Mouse (Mus musculus) forebrain, postnatal 0 days (tissue): Measurements from ENCODE around the gene AF366264. TPM values are rescaled to one million over a fixed set of nuclear protein-coding genes. Genes with fewer than 3 reads are reported as not detected.
"Not testable (repeated sequence)": the region's sequence is repeated elsewhere in the genome, so short reads cannot be mapped to it uniquely, and the experiment has no call there.

Source experiments
- ATAC-seq: fragments of 200-750 bp; cut with Nextera tagmentation; 2 replicates; pipeline ENCODE4 v1.8.0; 2017; ENCODE audit warnings: mild to moderate bottlenecking, moderate library complexity
- DNase-seq: peaks from one replicate; pipeline ENCODE4 v3.0.0-alpha.2; 2015
- H3K27ac ChIP-seq: fragments of 300-500 bp; sonication (generic); 2 replicates; pipeline ENCODE4 v1.5.1; 2014; ENCODE audit warnings: low read depth, mild to moderate bottlenecking, antibody characterized with exemption, low read length, moderate library complexity, mixed read lengths
- H3K27me3 ChIP-seq: fragments of 300-500 bp; sonication (generic); 2 replicates; pipeline ENCODE4 v1.6.1; 2014; ENCODE audit warnings: mild to moderate bottlenecking, low read length, mixed read lengths; ENCODE audit not compliant: insufficient read depth
- H3K36me3 ChIP-seq: fragments of 300-500 bp; sonication (generic); 2 replicates; pipeline ENCODE4 v1.6.1; 2014; ENCODE audit warnings: mild to moderate bottlenecking, moderate library complexity; ENCODE audit not compliant: insufficient read depth
- H3K4me1 ChIP-seq: fragments of 300-500 bp; sonication (generic); 2 replicates; pipeline ENCODE4 v1.6.1; 2014; ENCODE audit warnings: antibody characterized with exemption; ENCODE audit not compliant: insufficient read depth
- H3K4me2 ChIP-seq: fragments of 300-500 bp; sonication (generic); 2 replicates; pipeline ENCODE4 v1.6.1; 2014; ENCODE audit warnings: low read depth, mild to moderate bottlenecking, moderate library complexity
- H3K4me3 ChIP-seq: fragments of 300-500 bp; sonication (generic); 2 replicates; pipeline ENCODE4 v1.5.1; 2014; ENCODE audit warnings: low read depth, low read length, mixed read lengths
- H3K9ac ChIP-seq: fragments of 300-500 bp; sonication (generic); 2 replicates; pipeline ENCODE4 v1.6.1; 2014; ENCODE audit warnings: mild to moderate bottlenecking
- H3K9me3 ChIP-seq: fragments of 300-500 bp; sonication (generic); 2 replicates; pipeline ENCODE4 v1.6.1; 2016; ENCODE audit warnings: low read length
- CTCF ChIP-seq: sonication (generic); IDR thresholded peaks from 2 replicates; pipeline ENCODE4 v1.5.1; 2016; ENCODE audit warnings: antibody characterized with exemption, control low read depth, low read depth
- WGBS: fragments of 180-500 bp; shearing (Covaris S2); extraction: QIAGEN DNeasy Blood & Tissue Kit; methylation state at CpG from one replicate; pipeline ENCODE4 v1.1.7; 2014; 5-methylcytosine and 5-hydroxymethylcytosine counted together
- polyA plus RNA-seq: library from polyadenylated mRNA; unstranded; fragments of >200 nt; fragmentation: Nextera tagmentation; extraction: Ambion mirVana; gene quantifications from 2 replicates; pipeline ENCODE4 v1.2.1, GENCODE M21; 2015
- total RNA-seq: library from RNA; depleted of rRNA; stranded (reverse); fragments of >200 nt; gene quantifications from 2 replicates; pipeline ENCODE4 v1.2.3, GENCODE M21; 2014; rRNA removed

The AF366264 gene
- total RNA-seq (not detected in 2 replicates), polyA plus RNA-seq (not detected in 2 replicates)

DNA sequence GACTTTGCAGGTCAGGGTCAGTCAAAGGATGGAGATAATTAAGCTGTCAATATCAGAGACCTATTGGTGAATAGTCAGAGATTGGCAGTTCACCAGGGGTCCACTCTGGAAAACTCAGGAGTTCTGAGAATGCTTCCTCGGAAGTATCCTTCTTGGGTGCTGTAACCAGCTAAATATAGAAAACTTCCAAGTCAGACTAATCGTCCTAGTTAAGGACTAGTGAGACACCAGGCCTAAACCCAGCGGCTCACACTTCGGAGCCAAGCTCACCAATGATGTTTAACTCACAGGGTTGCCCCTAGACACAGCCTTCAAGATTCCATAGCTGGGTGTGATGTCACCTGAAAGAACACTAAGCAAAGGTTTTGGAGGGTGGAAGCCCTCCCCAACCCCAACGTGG, at the start of gene AF366264:
TSS of gene AF366264 (minus strand) at position 101 of the 400 bp plus-strand sequence.
- H3K9me3 ChIP-seq, H3K9ac ChIP-seq, H3K27ac ChIP-seq, H3K4me1 ChIP-seq, ATAC-seq, H3K4me2 ChIP-seq, H3K27me3 ChIP-seq, H3K4me3 ChIP-seq, H3K36me3 ChIP-seq, DNase-seq: not testable (repeated sequence)
- WGBS, result 87% methylated on average over 5 of the region's 5 CpGs

DNA sequence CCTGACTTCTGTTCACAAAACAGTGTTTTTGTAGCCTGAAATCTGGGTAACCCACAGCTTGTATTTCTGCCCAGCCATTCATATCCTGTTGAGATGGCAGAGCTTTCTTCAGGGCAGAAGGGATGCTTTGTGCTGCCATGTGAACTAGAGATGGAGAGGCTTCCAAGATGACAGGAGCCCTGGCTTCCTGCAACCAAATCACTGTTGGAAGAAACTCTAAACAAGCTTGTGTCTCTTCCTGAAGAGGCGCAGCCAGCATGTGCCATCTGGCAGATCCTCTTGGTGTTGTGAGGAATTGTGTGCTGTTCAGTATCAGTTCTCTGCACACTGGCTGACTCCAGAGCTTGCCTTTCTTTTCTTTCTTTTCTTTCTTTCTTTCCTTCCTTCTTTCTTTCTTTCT, 5.1 kb upstream of the AF366264 start:
- peak; percentile 41 for DNase-seq
- not testable (repeated sequence) for H3K4me1 ChIP-seq, H3K27me3 ChIP-seq, H3K9me3 ChIP-seq, H3K4me2 ChIP-seq, H3K4me3 ChIP-seq, H3K27ac ChIP-seq, H3K36me3 ChIP-seq, ATAC-seq, H3K9ac ChIP-seq
- 81% methylated on average over 1 of the region's 1 CpGs for WGBS

DNA sequence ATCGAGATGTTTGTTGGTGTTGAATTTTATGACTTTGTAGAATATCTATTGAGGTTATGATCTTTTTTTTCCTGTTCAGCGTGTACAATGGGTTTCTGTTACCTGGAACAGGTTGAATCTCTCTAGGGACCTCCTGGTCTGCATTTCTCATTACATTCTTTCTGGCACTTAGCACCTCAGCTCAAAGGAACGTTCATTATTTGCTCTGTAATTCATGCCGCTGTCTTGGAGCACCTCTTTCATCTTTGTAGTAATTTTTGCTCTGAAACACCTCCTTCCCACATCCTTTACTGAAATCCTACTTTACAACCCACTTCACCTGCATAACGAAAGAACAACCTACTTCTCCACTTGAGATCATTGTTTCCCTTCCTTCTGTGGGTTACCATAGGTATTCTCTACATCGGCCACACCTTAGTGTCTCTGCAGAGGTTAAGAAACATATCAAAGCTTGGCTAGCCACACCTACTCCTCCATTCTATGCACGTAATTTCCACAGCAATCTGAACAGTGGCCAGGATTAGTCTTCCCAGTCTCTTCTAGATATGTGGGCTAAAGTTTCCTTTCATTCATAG, 9.5 kb downstream of the AF366264 start:
- no peak for TF ChIP-seq CTCF
- H3K4me3 ChIP-seq, result no peak overlapping the region
- DNase-seq (no peak), ATAC-seq (no peak)
- WGBS, result 76% methylated on average over 7 of the region's 7 CpGs
- H3K36me3 ChIP-seq, result no peaks in the 10 kb centered on the region
- H3K4me1 ChIP-seq, result no peaks in the 10 kb centered on the region
- H3K9me3 ChIP-seq, result no peaks in the 10 kb centered on the region
- H3K4me2 ChIP-seq, result no peak overlapping the region
- H3K27ac ChIP-seq, result no peak overlapping the region
- H3K9ac ChIP-seq, result no peak overlapping the region
- H3K27me3 ChIP-seq, result no peaks in the 10 kb centered on the region

DNA sequence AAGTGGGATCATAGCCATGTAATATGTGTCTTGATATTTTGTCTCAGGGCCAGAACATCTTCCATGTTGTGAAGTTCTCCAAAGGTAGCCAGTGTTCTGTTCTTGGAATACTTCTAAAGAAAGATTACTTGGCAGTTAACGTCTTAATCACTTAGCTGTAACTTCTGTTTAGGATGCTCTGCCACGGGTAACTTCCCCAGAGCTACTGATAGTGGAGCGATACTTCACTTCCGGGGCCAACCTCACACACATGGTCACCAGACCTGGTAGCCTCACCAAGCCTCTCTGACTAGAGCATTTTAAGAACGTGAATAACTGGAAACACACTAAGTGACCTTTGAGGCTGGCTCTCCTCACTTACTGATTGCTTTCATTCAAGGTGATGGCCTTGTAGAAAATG, 38.6 kb downstream of the AF366264 start:
- no peaks in the 10 kb centered on the region for H3K27me3 ChIP-seq
- H3K9me3 ChIP-seq, result no peaks in the 10 kb centered on the region
- ATAC-seq (no peak), DNase-seq (no peak)
- no peak overlapping the region for H3K4me2 ChIP-seq
- H3K4me1 ChIP-seq, result no peaks in the 10 kb centered on the region
- no peak overlapping the region for H3K27ac ChIP-seq
- H3K4me3 ChIP-seq, result no peak overlapping the region
- TF ChIP-seq CTCF, result no peak
- H3K9ac ChIP-seq, result no peak overlapping the region
- peaks cover 40% of the 10 kb centered on the region for H3K36me3 ChIP-seq
- WGBS, result 94% methylated on average over 5 of the region's 5 CpGs

DNA sequence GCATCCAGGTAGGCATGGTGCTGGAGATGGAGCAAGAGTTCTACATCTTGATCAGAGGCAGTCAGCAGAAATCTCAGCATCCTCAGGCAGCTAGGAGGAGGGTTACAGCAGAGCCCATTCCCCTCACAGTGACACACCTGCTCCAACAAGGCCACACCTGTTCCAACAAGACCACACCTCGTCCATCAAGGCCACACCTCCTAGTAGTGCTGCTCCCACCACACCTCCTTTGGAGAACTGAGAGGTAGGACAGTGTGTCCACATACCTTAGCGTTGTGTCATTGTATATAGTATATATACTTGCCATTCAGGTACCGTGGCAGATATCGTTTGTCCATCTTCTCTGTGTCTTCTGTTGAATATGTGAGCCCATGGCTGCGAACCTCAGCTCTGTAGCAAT, 40.5 kb downstream of the AF366264 start:
- no peaks in the 10 kb centered on the region for H3K27me3 ChIP-seq
- DNase-seq (no peak), ATAC-seq (no peak)
- H3K4me3 ChIP-seq, result no peak overlapping the region
- H3K4me2 ChIP-seq, result no peak overlapping the region
- 94% methylated on average over 5 of the region's 5 CpGs for WGBS
- no peak overlapping the region for H3K27ac ChIP-seq
- H3K36me3 ChIP-seq, result peaks cover 56% of the 10 kb centered on the region
- TF ChIP-seq CTCF, result no peak
- no peak overlapping the region for H3K9ac ChIP-seq
- H3K9me3 ChIP-seq, result no peaks in the 10 kb centered on the region
- no peaks in the 10 kb centered on the region for H3K4me1 ChIP-seq

DNA sequence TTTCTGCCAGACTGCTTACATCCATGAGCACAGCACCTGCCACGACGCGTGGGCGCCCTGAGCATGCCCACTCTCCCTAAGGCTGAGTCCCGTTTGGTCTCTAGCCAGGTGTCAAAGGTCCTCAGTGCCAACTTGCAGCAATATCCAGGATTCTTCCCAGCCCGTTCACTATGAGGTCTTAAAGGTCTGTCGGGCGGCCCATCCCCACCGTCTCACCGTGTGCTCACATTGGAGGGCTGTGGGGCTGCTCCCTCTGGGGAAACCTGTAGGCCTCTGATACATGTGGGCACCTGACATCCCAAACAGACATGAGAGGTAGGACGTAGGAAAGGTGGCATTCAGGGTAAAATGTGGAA, 44.5 kb downstream of the AF366264 start:
- DNase-seq, result no peak
- no peak for ATAC-seq
- 96% methylated on average over 11 of the region's 11 CpGs for WGBS
- H3K4me3 ChIP-seq, result no peak overlapping the region
- H3K4me2 ChIP-seq, result no peak overlapping the region
- H3K9me3 ChIP-seq, result no peaks in the 10 kb centered on the region
- no peak for TF ChIP-seq CTCF
- H3K4me1 ChIP-seq, result no peaks in the 10 kb centered on the region
- H3K36me3 ChIP-seq, result peaks cover 61% of the 10 kb centered on the region
- H3K27me3 ChIP-seq, result no peaks in the 10 kb centered on the region
- H3K27ac ChIP-seq, result no peak overlapping the region
- no peak overlapping the region for H3K9ac ChIP-seq

DNA sequence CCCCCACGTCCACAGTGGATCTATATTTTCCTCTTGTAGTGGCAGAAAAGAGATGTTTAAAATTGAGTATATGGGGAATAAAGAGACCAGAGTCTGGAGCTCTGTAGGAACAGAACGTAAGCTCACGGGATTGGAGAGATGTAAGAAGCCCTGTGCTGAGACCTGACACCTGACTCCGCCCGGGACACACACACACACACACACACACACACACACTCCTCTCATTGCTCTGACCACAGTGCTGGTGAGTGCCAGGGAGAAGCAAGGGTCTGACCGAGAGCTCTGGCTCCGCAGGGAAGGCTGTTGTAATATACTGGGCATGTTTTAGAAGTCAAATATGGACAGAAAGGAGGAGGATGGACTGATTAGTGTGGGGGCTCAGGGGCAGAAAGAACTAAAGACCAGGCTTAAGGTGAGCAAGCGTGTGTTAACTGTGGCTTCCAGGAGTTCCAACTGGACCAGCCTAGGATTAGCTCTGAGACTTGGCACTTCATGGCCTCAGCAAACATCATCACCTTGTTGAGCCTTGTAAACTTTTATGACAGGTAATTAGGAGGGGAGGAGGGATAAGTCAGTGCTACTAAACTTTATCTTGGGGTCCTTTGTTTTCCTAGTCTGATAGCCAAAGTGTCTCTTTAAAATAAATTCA, 45.0 kb downstream of the AF366264 start:
- H3K4me2 ChIP-seq, result no peak overlapping the region
- H3K27ac ChIP-seq, result no peak overlapping the region
- H3K9ac ChIP-seq, result no peak overlapping the region
- no peaks in the 10 kb centered on the region for H3K4me1 ChIP-seq
- H3K27me3 ChIP-seq, result no peaks in the 10 kb centered on the region
- H3K9me3 ChIP-seq, result no peaks in the 10 kb centered on the region
- ATAC-seq, result no peak
- TF ChIP-seq CTCF, result no peak
- DNase-seq, result no peak
- H3K4me3 ChIP-seq, result no peak overlapping the region
- WGBS, result 93% methylated on average over 8 of the region's 8 CpGs
- H3K36me3 ChIP-seq, result peaks cover 56% of the 10 kb centered on the region
